Mouse (Mus musculus): ENCODE data around the gene Naa38. TPM values are rescaled to one million over a fixed set of nuclear protein-coding genes. Genes with fewer than 3 reads are reported as not detected.
A peak's percentile ranks its signal among the peaks of the same experiment; 100 is the strongest.

Gene Naa38
- polyA plus RNA-seq, 1 experiment from 2014 or later: 105 TPM

GRCm38 (mm10) chr11:69428751-69429150 lies 33.5 kb downstream of the Naa38 start:
- no peak for DNase-seq (ENCODE audit: low spot score)
- Histone ChIP-seq H3K27me3 (ENCODE audit: control insufficient read depth, insufficient read depth, low read length) (no peaks in the 10 kb centered on the region), H3K9ac (ENCODE audit: low read length) (no peak overlapping the region), H3K36me3 (ENCODE audit: control insufficient read depth, insufficient read depth, low read length) (no peaks in the 10 kb centered on the region), H3K27ac (ENCODE audit: low read depth, low read length) (no peak overlapping the region), H3K4me3 (ENCODE audit: low read depth, low read length) (no peak overlapping the region), H3K4me2 (ENCODE audit: low read depth, low read length, severe bottlenecking) (no peak overlapping the region), H3K9me3 (ENCODE audit: control insufficient read depth, low read length) (no peaks in the 10 kb centered on the region), H3K4me1 (replicated peaks; ENCODE audit: control insufficient read depth, insufficient read depth, low read length) (no peaks in the 10 kb centered on the region)
- ATAC-seq (replicated peaks; ENCODE audit: low FRiP score): no peak
- 30% methylated on average over 4 of the region's 4 CpGs for WGBS

- 65% methylated on average over 2 of the region's 2 CpGs for WGBS
- Histone ChIP-seq H3K4me2 (ENCODE audit: low read depth, low read length, severe bottlenecking) (no peak overlapping the region), H3K4me1 (replicated peaks; ENCODE audit: control insufficient read depth, insufficient read depth, low read length) (no peaks in the 10 kb centered on the region), H3K9ac (ENCODE audit: low read length) (no peak overlapping the region), H3K27me3 (ENCODE audit: control insufficient read depth, insufficient read depth, low read length) (no peaks in the 10 kb centered on the region), H3K9me3 (ENCODE audit: control insufficient read depth, low read length) (no peaks in the 10 kb centered on the region), H3K36me3 (ENCODE audit: control insufficient read depth, insufficient read depth, low read length) (no peaks in the 10 kb centered on the region), H3K4me3 (ENCODE audit: low read depth, low read length) (no peak overlapping the region), H3K27ac (ENCODE audit: low read depth, low read length) (no peak overlapping the region)
- ATAC-seq (replicated peaks; ENCODE audit: low FRiP score) (no peak), DNase-seq (ENCODE audit: low spot score) (no peak)
Measured at GRCm38 (mm10) chr11:69429313-69429712, 34.0 kb downstream of the Naa38 start.

DNA sequence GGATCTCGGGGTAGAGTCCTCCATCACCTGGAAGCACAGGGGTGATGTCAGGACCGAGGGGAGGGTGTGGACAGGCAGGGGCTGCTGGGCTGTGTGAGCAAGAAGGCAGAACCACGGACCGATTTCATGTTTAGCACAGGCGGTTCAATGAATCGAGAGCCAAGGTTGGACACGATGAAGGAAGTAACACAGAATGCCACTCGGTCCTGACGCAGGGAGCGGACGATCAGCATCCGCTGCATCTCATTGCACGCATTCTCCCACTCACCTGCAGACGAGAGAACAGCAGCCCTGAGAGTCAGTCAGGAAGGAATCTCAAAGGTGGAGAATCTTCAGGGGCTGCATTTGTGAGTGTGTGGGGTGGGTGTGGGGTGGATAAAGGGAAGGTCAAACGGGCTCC lies 35.3 kb downstream of the Naa38 start:
- Histone ChIP-seq H3K9me3 (ENCODE audit: control insufficient read depth, low read length) (no peaks in the 10 kb centered on the region), H3K9ac (ENCODE audit: low read length) (no peak overlapping the region), H3K27ac (ENCODE audit: low read depth, low read length) (no peak overlapping the region), H3K27me3 (ENCODE audit: control insufficient read depth, insufficient read depth, low read length) (no peaks in the 10 kb centered on the region), H3K4me1 (replicated peaks; ENCODE audit: control insufficient read depth, insufficient read depth, low read length) (no peaks in the 10 kb centered on the region), H3K36me3 (ENCODE audit: control insufficient read depth, insufficient read depth, low read length) (no peaks in the 10 kb centered on the region), H3K4me3 (ENCODE audit: low read depth, low read length) (no peak overlapping the region), H3K4me2 (ENCODE audit: low read depth, low read length, severe bottlenecking) (no peak overlapping the region)
- ATAC-seq (replicated peaks; ENCODE audit: low FRiP score) (no peak), DNase-seq (ENCODE audit: low spot score) (no peak)
- 90% methylated on average over 15 of the region's 15 CpGs for WGBS

- peak; percentile 65 for ATAC-seq (replicated peaks; ENCODE audit: low FRiP score)
Measured at GRCm38 (mm10) chr11:69431829-69432639, 36.7 kb downstream of the Naa38 start.

DNA sequence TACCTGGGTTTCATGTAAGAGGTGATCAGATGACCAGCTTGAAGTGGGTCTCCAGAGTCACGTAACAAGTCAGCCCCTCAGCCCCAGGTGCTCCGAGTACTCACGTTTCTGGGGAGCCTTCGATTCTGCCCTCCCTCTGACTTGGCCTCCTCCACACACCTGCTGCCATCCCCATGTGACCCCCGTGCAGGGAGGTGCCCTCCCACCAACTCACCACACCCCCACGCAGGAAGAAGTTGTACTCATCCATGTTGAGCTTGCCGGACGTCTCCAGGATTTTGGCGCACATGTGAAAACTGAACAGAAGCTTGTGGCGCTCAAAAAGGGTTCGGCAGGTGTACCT lies 37.3 kb downstream of the Naa38 start:
- whole genome bisulfite sequencing: 74% methylated on average over 11 of the region's 11 CpGs
- H3K27me3 ChIP-seq (ENCODE audit: control insufficient read depth, insufficient read depth, low read length): no peaks in the 10 kb centered on the region
- no peaks in the 10 kb centered on the region for H3K4me1 ChIP-seq (replicated peaks; ENCODE audit: control insufficient read depth, insufficient read depth, low read length)
- H3K36me3 ChIP-seq (ENCODE audit: control insufficient read depth, insufficient read depth, low read length): no peaks in the 10 kb centered on the region
- DNase-seq (ENCODE audit: low spot score) (no peak), ATAC-seq (replicated peaks; ENCODE audit: low FRiP score) (no peak)
- no peak overlapping the region for H3K9ac ChIP-seq (ENCODE audit: low read length)
- no peak overlapping the region for H3K27ac ChIP-seq (ENCODE audit: low read depth, low read length)
- no peak overlapping the region for H3K4me2 ChIP-seq (ENCODE audit: low read depth, low read length, severe bottlenecking)
- no peaks in the 10 kb centered on the region for H3K9me3 ChIP-seq (ENCODE audit: control insufficient read depth, low read length)
- no peak overlapping the region for H3K4me3 ChIP-seq (ENCODE audit: low read depth, low read length)

More at GRCm38 (mm10) chr11:69431829-69432639, 36.7 kb downstream of the Naa38 start:
- Histone ChIP-seq H3K27ac (ENCODE audit: low read depth, low read length) (no peak overlapping the region), H3K27me3 (ENCODE audit: control insufficient read depth, insufficient read depth, low read length) (no peaks in the 10 kb centered on the region), H3K4me1 (replicated peaks; ENCODE audit: control insufficient read depth, insufficient read depth, low read length) (no peaks in the 10 kb centered on the region), H3K9me3 (ENCODE audit: control insufficient read depth, low read length) (no peaks in the 10 kb centered on the region), H3K4me3 (ENCODE audit: low read depth, low read length) (no peak overlapping the region), H3K9ac (ENCODE audit: low read length) (no peak overlapping the region), H3K36me3 (ENCODE audit: control insufficient read depth, insufficient read depth, low read length) (no peaks in the 10 kb centered on the region), H3K4me2 (ENCODE audit: low read depth, low read length, severe bottlenecking) (no peak overlapping the region)
- 41% methylated on average over 11 of the region's 11 CpGs for WGBS
- DNase-seq (ENCODE audit: low spot score): peak; percentile 80

DNA sequence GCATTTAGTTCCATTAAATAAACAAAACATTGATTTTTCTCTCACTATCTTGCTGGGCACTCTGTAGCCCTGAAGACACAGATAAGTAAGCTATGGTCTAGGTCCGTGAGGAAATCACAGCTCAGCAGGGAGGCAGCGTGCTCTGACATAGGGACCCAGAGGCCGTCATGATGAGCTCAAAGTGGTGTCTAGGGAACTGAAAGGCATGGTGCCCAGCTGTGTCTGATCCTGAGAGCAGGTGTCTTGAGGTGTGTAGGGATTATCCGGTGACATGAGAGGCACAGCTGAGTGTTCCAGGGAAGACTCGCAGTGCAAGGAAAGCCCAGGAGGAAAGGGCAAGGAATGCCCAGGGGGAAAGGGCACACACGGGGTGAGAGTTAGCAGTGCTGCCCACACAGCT lies 37.9 kb downstream of the Naa38 start:
- H3K4me3 ChIP-seq (ENCODE audit: low read depth, low read length): no peak overlapping the region
- H3K4me1 ChIP-seq (replicated peaks; ENCODE audit: control insufficient read depth, insufficient read depth, low read length): no peaks in the 10 kb centered on the region
- WGBS: 72% methylated on average over 6 of the region's 6 CpGs
- H3K36me3 ChIP-seq (ENCODE audit: control insufficient read depth, insufficient read depth, low read length): no peaks in the 10 kb centered on the region
- DNase-seq (ENCODE audit: low spot score) (no peak), ATAC-seq (replicated peaks; ENCODE audit: low FRiP score) (no peak)
- no peak overlapping the region for H3K27ac ChIP-seq (ENCODE audit: low read depth, low read length)
- no peak overlapping the region for H3K4me2 ChIP-seq (ENCODE audit: low read depth, low read length, severe bottlenecking)
- H3K9me3 ChIP-seq (ENCODE audit: control insufficient read depth, low read length): no peaks in the 10 kb centered on the region
- no peak overlapping the region for H3K9ac ChIP-seq (ENCODE audit: low read length)
- H3K27me3 ChIP-seq (ENCODE audit: control insufficient read depth, insufficient read depth, low read length): no peaks in the 10 kb centered on the region

DNA sequence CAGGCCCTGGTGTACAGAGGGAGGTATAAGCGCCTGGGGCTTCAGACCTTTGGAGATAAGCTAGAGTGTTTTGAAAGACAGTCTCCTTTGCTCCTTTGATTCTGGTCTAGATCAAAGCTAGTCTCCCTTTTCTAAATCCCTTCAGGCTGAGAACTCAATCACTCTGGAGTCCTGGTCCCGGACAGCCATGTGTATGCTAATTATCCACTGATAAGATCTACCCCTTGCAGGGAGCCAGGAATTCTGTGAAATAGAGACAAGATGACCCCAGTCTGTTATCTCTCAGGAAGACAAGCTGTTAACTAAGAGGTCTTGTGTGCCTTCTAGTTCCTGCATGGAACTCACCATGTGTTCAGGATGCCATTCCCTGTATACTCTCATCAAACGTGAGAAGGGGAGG lies 42.0 kb downstream of the Naa38 start:
- Histone ChIP-seq H3K4me2 (ENCODE audit: low read depth, low read length, severe bottlenecking) (no peak overlapping the region), H3K27ac (ENCODE audit: low read depth, low read length) (no peak overlapping the region), H3K27me3 (ENCODE audit: control insufficient read depth, insufficient read depth, low read length) (no peaks in the 10 kb centered on the region), H3K4me1 (replicated peaks; ENCODE audit: control insufficient read depth, insufficient read depth, low read length) (no peaks in the 10 kb centered on the region), H3K36me3 (ENCODE audit: control insufficient read depth, insufficient read depth, low read length) (no peaks in the 10 kb centered on the region), H3K9me3 (ENCODE audit: control insufficient read depth, low read length) (no peaks in the 10 kb centered on the region), H3K4me3 (ENCODE audit: low read depth, low read length) (no peak overlapping the region), H3K9ac (ENCODE audit: low read length) (no peak overlapping the region)
- WGBS: 64% methylated on average over 3 of the region's 3 CpGs
- ATAC-seq (replicated peaks; ENCODE audit: low FRiP score) (no peak), DNase-seq (ENCODE audit: low spot score) (no peak)

DNA sequence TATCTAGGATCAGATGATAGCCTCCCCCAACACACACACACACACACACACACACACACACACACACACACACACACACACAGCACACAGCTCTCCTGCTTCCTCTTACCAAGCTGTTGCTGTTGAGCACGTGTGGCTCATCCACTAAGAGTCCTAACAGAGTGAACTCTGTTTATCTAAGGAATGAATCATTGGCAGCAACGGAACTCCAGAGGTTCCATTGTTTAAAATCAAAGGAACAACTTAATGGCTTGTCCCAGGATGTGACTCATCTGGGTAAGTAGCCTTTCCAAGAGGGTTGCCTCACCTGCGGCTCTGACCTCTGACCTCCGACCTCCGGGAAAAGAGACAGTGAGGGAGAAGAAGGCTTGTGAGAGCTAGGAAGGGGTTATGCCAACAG lies 48.0 kb downstream of the Naa38 start:
- no peak overlapping the region for H3K27ac ChIP-seq (ENCODE audit: low read depth, low read length)
- no peaks in the 10 kb centered on the region for H3K36me3 ChIP-seq (ENCODE audit: control insufficient read depth, insufficient read depth, low read length)
- no peak overlapping the region for H3K4me3 ChIP-seq (ENCODE audit: low read depth, low read length)
- DNase-seq (ENCODE audit: low spot score) (no peak), ATAC-seq (replicated peaks; ENCODE audit: low FRiP score) (no peak)
- H3K9me3 ChIP-seq (ENCODE audit: control insufficient read depth, low read length): no peaks in the 10 kb centered on the region
- H3K4me1 ChIP-seq (replicated peaks; ENCODE audit: control insufficient read depth, insufficient read depth, low read length): no peaks in the 10 kb centered on the region
- H3K27me3 ChIP-seq (ENCODE audit: control insufficient read depth, insufficient read depth, low read length): no peaks in the 10 kb centered on the region
- no peak overlapping the region for H3K4me2 ChIP-seq (ENCODE audit: low read depth, low read length, severe bottlenecking)
- WGBS: 52% methylated on average over 5 of the region's 5 CpGs
- H3K9ac ChIP-seq (ENCODE audit: low read length): no peak overlapping the region
